Mouse (Mus musculus): ENCODE measurements around the gene Gpsm2. TPM values are rescaled to one million over a fixed set of nuclear protein-coding genes. Genes with fewer than 3 reads are reported as not detected.

Gene Gpsm2
- 1 to 10 TPM in 1 of 2 experiments, under 1 TPM in 1; 0.82 to 2.1 TPM for polyA plus RNA-seq (2017; shearing (Covaris generic))

DNA sequence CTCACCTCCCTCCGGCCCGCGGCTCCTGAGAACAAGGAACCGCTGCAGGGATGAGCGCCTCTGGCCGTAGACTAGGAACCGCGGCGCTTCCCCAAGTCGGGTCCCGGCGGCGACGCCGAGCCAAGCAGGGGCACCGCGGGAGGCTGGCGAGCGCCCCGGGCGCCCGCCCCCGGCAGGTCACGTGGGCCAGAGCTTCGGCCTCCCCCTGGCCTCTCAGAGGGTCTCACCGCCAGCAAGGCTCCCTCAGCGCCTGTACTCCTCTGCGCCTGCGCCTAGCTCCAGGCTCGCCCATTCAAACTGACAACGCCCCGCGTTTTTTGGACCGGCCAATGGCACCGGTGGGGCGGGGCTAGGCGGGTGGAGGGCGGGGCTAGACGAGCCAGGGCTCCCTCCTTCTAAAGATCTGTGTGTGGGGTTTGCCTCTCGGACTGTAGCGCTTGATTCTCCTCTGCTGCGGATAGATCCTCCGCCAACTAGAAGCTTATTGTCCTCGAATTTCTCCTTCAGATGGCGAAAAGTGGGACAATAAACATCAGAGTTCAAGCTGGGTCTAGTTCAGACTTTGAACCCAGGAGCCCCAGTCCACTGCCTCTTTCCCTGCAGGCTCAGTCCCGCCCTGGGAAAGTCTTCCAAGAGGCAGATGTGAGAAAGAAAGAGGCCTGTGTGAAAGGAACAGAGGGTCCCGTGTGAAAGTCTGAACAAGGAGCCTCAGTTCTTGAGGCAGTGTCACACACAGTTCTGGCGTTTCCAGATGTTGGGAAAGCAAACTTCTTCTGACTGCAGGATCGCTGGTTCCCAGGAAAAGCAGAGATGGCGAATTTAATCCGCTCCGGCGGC lies at the start of gene Gpsm2:
TSS of gene Gpsm2 (minus strand) at position 274 of the 837 bp plus-strand sequence.
- ATAC-seq = peak; percentile 92

DNA sequence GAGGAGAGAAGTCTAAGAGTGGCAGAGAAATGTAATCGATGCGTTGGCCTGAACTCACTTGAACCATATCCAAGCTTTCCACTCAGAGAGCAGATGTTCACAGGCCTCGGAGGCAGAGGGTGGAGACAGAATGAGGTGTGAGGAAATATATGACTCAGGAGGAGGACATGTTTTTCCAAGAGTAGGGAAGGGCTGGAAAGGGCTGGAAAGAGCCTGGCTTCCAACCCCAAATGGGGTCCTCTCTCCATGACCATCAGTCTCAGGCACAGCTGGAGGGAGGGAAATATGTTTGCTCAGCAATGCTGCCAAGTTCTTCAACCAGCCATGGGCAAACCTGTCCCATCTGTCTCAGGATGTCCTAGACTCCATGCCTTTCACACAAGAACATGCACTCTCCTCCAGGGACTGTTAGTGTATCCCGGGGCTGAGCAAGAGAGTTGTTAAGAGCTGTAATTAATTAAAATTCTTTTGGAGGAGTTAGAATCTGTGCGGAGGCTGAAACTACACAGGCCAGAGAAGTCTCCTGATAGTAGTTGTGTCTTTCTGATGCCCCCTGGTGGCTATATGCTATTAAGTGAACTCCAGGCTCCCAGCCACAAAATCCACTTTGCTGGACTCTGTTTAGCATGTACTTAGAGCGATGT lies 48.7 kb upstream of the Gpsm2 start:
- peak; percentile 75 for ATAC-seq

DNA sequence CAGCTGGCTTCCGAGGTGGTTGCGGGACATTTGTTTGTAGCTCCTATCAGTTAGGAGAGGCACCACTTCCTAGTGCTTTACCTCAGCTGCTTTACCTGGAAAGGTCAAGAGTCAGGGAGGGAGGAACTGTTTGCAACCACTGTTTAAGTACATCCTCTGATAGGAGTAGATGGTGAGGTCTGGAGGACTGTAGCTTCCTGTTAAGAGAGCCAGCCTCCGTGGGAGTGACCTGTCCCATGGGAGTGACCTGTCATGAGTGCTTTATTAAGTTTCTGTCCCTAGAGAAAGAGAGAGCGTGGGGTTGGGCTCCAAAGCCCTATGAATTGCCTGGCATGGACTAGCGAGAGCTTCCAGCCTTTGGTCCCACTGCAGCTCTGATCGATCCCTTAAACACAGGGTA lies 47.4 kb upstream of the Gpsm2 start:
- no peak for ATAC-seq

DNA sequence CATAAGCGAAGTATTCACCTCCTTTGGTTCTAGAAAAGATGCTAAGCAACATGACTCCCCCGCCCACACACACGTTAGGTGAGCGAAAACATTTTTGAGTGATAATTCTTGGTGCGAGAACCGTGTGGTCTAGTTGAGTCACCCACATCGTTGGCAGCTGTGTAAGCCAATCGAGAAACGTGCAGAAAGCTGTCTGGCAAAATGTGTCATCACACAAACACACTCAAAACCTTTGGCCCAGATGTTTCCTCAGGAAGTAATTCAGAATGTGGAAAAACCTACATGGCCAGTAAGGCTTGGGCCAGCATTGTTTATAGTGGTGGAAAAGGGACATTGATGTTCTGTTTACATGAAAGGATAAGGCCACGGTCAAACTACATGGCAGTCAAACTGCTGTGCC lies 45.3 kb upstream of the Gpsm2 start:
- ATAC-seq = peak; percentile 26

DNA sequence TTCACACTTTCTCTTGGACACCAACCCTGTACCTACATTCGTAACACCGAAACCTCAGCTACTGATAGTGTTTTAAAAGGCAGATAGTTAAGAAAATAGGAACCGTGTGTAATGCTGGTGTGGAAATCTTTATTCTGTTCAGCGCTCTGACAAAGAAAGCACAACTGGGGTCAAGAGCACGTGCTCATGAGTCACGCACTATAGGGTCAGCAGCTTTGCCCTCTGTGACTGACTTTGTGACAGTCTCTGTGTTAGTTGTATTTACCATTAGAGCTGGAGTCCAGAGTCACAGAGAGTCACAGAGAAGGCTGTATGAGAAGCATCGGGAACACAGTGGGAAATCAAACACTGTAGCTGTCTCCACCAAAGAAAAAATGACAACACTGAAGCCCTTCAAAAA lies 44.8 kb upstream of the Gpsm2 start:
- ATAC-seq = no peak

DNA sequence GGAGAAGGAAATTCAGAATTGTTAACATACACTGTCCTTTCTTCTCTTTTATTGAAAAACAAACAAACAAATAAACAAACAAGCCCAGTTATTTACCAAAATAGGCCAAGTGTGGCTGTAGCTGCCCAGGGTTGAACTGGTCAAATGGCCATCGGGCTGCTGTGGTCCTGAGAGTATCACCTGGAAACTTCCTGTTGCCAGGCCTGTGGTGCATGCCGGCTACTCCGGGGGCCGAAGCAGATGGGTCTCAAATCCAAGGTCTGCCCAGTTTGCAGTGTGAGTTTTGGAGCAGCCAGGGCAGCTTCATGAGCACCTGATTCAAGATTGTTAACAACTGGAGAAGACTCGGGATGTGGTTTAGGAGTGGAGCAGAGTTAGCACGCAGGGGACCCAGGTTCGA lies 43.4 kb upstream of the Gpsm2 start:
- ATAC-seq = no peak

DNA sequence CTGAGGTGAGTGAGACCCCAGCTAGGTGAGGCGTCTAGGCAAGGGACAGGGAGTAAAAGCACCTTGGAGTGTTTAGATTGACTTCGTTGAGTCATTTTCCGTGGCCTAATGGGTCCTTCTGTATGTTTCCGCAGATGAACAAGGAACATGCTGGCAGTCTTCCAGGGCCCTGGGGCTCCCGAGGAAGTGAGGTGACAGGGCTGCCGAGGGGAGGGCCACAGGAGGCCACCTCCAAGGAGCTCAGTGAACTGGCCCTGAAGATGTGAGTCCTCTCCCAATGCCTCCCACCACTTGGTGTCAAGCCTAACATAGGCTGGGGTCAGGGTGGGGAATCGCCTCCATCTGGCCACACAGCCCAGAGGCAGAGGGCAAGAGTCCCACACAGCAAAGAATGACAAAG lies 42.9 kb upstream of the Gpsm2 start:
- ATAC-seq = no peak

DNA sequence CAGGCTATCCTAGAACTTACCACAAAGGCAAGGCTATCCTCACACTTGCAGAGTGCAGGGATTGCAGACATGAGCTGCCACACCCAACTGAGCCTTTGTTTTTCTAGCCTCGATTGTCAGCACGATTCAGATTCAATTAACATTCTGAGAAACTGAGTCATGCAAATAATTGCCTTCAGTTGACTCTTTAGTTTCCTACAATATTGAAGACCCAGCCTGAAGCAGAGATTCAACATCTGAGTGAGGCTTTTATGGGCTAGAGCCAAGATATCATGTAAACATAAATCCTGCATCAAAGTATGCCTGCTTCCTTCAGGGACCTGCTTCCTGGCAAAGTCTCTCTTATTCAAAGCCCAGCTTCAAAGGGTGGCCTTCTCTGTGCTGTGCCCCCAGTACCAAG lies 41.6 kb upstream of the Gpsm2 start:
- no peak for ATAC-seq

DNA sequence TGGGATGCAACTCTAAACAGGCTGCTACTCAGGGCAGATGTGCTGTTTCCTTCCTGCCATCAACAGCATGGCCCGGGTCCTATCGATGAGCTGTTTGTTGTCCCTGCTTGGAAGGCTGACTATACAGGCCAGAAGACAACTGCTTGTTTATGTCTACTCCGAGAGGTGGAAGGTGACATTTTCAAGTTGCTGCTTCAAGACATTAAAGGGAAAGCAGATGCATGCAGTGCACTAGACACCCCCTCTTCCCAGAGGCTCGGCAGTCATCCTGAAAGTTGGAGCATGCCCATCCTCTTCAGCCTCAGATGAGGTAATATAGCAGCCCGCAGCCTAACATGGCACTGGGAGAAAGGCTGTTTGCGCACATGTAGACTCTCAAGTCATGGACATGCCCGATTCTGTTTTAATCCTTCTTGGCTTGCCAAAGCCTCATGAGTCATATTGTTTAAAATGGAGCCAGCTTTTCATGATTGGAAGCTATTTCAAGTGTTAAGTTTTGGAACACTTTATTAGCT lies 40.5 kb upstream of the Gpsm2 start:
- ATAC-seq = no peak

DNA sequence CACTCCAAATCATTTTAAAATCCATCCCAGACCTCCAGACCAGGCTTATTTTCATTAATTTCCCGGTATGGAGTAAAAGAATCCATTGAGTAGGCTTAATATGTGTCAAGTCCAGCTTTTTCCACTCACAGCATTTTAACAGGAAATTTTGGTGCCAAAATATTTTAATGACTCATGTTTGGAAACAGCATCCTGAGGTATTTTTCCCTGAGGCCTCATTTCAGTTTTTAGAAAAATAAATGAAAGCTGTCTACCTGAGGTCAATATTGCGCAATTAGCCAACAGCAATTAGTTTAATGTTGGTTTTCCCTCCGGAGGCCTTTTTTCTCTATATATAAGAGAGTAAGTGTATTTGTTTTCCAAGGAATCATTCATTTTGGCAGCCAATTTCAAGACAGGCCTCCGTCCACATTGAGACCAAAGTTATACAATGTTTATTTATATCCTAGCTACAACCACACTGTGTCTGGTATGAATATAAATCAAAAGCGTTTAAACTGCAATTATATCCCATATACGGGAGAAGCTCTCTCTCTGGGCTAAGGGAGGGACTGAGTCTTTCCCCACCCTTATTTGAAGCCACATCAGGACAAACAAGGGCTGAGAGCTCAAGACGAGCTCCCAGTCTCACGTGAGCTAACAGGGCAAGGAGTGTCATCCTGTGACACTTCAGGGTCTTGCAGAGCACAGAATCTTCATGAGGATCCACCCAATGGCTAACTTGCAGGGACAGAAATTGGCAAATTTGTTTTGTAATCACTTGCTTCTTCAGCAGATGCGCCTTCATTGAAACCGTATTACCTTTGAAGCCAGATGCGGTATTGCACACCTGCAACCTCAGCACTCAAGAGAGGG lies 37.7 kb upstream of the Gpsm2 start:
- no peak for ATAC-seq

DNA sequence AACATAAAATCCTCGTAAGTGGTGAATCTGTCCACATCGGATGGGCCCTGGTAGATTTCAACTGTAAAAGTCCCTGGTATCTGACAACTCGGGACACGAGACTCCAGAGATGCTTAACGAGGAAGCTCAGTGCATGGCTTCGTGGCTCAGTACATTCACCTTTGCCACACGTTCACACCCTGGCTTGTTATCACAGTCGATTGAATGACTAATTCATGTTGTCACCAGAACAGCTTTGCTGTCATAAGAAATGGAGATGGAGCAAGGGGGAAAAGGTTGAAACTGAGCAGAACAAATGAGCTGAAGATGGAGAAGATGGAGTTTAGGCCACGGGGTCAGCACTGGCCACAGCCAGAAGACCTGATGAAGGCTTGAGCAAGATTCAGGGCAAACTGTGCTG lies 35.5 kb upstream of the Gpsm2 start:
- ATAC-seq = no peak

DNA sequence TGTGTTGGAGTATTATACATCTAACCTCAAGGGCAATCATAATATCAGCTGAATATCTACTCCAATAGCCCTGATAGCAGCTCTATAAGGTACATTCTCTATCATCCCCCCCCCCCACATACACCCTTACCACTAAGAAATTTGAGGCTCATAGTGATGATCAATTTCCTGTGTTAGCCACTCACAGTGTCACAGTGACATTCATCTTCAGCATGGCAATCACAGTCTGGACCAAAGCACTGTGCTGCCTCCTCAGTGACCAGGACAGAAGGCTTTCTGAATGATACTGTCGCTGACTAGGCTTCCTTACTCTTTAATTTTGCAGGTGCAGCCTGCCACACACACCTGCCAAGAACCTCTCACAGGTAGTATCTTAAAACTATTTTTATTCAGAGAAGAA lies 34.0 kb upstream of the Gpsm2 start:
- ATAC-seq = no peak

DNA sequence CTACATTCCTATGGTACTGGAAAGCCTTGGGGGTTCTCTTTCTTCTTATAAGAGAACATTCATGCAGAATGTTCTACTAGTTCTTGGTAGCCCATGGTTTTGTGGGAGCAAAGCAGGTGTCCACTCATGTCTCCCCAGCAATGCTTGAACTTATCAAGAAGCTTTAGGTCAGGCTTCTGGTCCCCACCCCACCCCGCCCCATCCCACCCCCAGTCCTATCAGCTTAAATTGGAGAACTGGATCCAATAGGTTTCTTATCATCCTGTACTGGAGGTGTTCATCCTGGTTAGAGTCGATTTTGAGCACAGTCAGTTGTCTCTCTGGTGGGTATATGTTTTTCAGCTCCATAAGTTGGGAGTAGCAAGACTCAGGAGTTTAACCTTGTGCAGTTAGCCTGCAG lies 33.4 kb upstream of the Gpsm2 start:
- ATAC-seq = no peak

DNA sequence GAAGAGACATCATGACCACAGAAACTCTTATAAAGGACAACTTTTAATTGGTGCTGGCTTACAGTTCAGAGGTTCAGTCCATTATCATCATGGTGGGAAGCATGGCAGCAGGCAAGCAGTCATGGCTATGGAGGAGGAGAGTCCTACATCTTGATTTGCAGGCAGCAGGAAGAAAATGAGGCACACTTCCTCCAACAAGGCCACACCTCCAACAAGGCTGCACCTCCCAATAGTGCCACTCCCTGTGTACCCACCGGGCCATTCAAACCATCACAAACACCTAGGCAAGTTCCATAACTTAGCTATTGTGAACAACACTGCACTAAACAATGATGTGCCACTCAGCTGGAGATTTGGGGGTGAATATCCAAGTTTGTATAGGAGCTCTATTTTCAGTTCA lies 32.4 kb upstream of the Gpsm2 start:
- ATAC-seq = no peak

DNA sequence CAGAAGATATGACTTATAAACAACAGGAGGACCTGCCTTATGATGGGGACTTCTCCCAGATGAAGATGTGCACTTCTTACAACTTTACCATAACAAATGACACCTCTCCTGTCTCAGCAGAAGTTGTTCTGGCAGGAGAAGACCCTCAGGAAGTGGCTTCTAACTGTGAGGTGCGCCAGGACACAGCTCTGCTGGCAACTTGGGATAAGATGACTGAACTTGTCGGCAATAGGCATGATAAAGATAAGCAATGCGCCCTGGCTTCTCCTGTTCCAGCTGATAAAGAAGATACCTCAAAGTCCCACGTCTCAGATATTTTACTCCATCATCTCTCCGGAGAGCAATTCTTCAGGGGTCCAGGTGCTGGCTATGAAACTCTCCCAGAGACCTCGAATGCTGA lies 29.6 kb upstream of the Gpsm2 start:
- ATAC-seq = no peak

DNA sequence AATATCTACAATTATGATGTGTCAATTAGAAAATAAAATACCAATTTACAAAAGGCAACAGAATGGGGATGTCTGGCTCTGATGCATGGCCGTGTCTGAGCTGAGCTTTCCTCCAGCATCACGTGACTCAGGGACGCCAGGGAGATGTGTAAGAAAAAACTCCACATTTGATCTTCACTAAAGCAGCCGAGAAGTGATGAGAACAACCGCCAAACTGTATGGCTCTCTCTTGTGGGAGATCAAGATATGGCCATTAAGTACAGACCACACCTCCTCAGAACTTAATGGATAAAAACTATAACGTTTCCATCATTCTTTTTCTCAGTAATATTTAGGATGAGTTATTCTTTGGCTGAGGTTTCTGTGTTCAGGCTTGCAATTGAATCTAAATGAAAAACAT lies 29.0 kb upstream of the Gpsm2 start:
- no peak for ATAC-seq

DNA sequence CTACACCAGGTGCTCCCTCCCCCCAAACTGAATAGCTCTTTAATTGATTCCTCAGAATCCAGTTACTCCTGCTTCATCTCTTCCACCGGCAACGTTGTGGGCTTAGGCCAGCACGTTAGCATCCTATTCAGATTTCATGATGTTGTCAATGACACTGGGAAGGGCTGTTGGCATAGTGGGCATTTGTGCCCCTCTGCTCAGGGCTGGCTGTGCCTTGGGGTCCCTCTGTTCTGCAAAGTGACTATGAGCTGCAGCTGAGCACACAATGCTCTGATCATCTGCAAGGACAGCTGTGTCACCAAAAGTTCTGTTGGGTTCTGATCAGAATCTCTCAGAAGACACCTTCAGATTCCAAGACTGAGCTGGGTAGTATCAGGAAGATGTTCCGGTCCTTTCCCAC lies 22.0 kb upstream of the Gpsm2 start:
- no peak for ATAC-seq

DNA sequence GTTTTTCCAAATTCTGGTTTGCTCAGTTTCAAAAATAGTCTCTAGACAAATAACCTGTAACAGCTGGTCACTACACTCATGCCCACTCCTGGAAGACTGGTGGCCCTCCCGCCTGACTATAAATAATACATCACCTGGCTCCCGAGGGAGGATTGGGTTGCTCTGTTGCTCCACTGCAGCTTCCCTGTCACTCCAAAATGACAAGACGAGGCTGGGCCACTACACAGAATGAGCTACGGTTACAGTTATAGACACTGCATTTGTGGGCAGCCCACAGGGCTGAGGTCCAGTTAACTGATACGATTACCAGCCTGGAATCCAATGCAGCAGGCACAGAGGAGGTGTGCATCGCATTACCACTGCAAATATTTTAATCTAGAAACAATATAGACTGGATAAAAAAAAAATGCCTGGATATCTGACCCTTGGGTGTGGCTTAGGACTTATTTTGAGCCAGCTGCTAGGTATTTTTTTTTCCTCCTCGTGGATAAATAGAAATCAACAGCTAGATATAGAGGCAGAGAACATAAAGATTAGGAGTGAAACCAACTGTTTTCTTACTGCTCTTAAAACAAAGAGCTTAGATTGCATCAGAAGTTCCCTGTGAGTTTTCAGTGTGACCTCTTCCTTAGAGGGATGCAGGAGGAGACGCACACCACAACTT lies 17.1 kb upstream of the Gpsm2 start, which contains the start of gene Aknad1:
TSS of gene Aknad1 (plus strand) at position 614 of the 664 bp plus-strand sequence.
- no peak for ATAC-seq

DNA sequence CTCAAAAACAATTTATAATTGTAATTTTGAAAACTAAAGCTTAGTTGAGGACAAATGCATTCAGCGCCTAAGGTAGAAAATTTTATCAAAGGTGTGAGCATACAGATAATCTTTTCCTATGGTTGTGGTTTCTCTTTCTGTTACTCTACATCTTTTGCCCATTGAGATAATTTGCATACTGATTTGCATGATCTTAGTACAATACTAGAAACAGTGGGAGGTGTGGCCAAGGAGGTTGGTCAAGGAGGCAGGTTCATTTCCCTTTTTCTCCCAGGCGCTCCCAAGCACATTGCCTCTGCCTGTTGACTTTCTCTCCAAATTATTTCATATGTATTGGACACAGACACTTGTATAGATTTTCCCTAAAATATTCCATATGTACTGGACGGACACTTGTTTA lies 15.7 kb upstream of the Gpsm2 start:
- ATAC-seq = peak; percentile 78

DNA sequence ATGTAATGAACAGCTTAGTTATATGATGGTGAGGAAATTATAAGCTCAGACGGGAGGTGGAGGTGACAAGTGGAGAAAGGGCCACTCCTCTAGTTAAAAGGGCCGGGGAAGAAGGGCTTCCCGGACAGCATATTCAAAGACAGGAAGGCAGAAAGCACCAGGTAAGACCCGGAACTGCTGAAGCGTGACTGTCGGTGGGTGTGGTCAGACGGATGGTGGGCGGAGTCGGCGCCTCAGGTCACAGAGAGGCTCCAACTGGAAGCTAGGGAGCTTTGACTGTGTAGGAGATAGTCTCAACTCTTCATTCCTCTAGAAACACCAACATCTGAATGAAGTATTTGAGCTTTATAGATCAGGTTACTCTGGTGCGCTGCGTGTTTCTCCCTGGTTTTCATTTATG lies 8.2 kb upstream of the Gpsm2 start:
- no peak for ATAC-seq

DNA sequence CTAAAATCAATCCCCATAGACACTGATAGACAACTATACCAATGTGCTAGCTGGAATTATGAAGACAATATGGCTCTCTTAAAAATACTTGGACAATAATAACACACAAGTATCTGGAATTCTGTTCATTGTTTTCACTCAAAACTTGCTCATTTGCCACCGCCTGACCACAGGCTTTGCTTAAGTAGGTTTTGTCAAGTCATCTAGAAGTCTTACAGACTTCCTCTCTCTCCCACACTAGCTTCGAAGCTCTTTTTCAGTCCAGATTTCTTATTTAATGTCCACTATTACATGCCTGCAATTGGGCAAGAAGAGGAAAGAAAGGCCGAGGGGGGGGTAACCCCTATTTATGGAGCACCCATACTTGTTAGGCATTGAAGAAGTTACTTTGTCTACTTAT lies 5.7 kb upstream of the Gpsm2 start:
- no peak for ATAC-seq

DNA sequence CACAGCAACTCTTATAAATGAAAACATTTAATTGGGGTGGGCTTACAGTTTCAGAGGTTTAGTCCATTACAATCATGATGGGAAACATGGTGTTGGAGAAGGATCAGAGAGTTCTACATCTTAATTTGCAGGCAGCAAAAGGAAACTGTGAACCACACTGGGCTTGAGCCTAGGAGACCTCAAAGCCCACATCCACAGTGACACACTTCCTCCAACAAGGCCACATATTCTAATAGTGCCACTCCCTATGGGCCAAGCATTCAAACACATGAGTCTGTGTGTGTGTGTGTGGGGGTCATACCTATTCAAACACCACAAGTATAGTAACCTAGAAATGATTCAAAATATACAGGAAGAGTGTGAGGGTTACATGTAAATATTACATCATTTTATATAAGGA lies 5.2 kb upstream of the Gpsm2 start:
- no peak for ATAC-seq

DNA sequence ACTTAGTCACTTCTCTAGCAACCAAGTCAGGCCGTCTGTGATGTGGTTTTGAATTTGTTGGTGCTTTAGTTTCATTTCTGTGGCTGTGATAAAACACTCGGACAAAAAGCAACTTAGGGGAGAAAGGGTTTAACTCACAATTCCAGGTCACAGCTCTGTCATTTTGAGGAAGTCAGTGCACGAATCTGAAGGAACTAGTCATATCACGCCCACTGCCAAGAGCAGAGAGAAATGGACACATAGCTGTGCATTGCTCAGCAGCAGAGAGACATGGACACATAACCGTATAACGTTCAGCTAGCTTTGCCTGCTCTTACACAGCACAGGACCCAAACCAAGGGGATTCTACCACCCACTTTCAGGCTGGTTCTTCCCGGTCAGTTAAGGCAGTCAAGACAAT lies 4.3 kb upstream of the Gpsm2 start:
- ATAC-seq = no peak
